Mouse (Mus musculus): ENCODE measurements around the gene Ctbp2. TPM values are rescaled to one million over a fixed set of nuclear protein-coding genes. Genes with fewer than 3 reads are reported as not detected.
A peak's percentile ranks its signal among the peaks of the same experiment; 100 is the strongest.

Gene Ctbp2
- polyA plus RNA-seq, 2 experiments, result 59.2 to 77.7 TPM

DNA sequence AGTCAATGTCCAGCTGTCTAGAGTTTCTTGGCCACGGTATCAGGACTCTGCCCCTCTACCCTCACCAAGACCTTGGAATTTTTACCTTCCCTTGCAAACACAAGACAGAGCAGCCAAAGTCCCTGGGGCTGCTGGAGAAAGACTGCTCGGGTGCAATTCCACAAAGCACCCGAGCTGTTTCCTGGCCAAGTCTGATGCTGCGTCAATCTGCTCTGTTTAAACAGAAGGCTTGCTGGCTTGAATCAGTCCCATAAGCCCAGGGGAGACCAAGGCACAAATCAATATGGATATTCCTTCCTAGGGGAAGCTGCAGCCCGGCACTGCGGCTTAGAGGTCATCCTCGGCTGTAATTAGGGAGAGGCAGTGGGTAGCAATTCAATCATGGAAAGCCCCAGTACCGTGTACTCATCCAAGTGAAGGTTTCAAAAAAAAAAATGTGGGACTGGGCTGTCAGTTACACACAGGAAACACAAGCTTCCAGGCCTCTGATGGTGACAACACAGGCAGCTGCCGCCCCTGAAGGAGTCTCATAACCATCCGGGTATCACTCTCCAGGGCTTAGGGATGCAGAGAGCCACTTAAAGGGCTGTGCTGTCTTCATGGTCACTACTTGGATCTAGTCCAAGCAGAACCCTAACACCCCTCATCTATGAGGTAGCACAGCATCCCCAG lies 49.6 kb downstream of the Ctbp2 start:
- H3K4me1 ChIP-seq (ENCODE audit: control insufficient read depth, insufficient read depth, low read length), result no peaks in the 10 kb centered on the region
- no peak overlapping the region for H3K4me2 ChIP-seq (replicated peaks; ENCODE audit: low read depth, low read length, severe bottlenecking)
- no peak overlapping the region for H3K4me3 ChIP-seq (replicated peaks; ENCODE audit: low read length)
- no peak for TF ChIP-seq POLR2A (IDR thresholded peaks at IDR 0.05; ENCODE audit: borderline replicate concordance, extremely low read depth, insufficient read depth, insufficient read length)
- no peak overlapping the region for H3K9ac ChIP-seq (ENCODE audit: low read depth, low read length, severe bottlenecking)
- H3K27me3 ChIP-seq (ENCODE audit: control insufficient read depth, insufficient read depth, low read length), result no peaks in the 10 kb centered on the region
- no peak overlapping the region for H3K27ac ChIP-seq (replicated peaks; ENCODE audit: low read depth, low read length)
- H3K9me3 ChIP-seq (ENCODE audit: control insufficient read depth, low read length), result no peaks in the 10 kb centered on the region
- DNase-seq (ENCODE audit: low spot score) (no peak), ATAC-seq (ENCODE audit: low FRiP score, low read depth) (no peak)
- 79% methylated on average over 10 of the region's 10 CpGs for WGBS
- peaks cover 28% of the 10 kb centered on the region for H3K36me3 ChIP-seq (ENCODE audit: control insufficient read depth, insufficient read depth, low read length)

GRCm38 (mm10) chr7:133073147-133073651 lies 51.0 kb downstream of the Ctbp2 start:
- Histone ChIP-seq H3K9me3 (ENCODE audit: control insufficient read depth, low read length) (no peaks in the 10 kb centered on the region), H3K27ac (replicated peaks; ENCODE audit: low read depth, low read length) (no peak overlapping the region), H3K4me3 (replicated peaks; ENCODE audit: low read length) (no peak overlapping the region), H3K27me3 (ENCODE audit: control insufficient read depth, insufficient read depth, low read length) (no peaks in the 10 kb centered on the region), H3K4me1 (ENCODE audit: control insufficient read depth, insufficient read depth, low read length) (no peaks in the 10 kb centered on the region), H3K36me3 (ENCODE audit: control insufficient read depth, insufficient read depth, low read length) (peaks cover 23% of the 10 kb centered on the region; the same call in 1 of the 2 replicates), H3K9ac (ENCODE audit: low read depth, low read length, severe bottlenecking) (no peak overlapping the region), H3K4me2 (replicated peaks; ENCODE audit: low read depth, low read length, severe bottlenecking) (no peak overlapping the region)
- DNase-seq (ENCODE audit: low spot score) (no peak), ATAC-seq (ENCODE audit: low FRiP score, low read depth) (no peak)
- no peak for TF ChIP-seq POLR2A (IDR thresholded peaks at IDR 0.05; ENCODE audit: borderline replicate concordance, extremely low read depth, insufficient read depth, insufficient read length)
- WGBS, result 82% methylated on average over 9 of the region's 9 CpGs

GRCm38 (mm10) chr7:133072535-133072934 lies 51.6 kb downstream of the Ctbp2 start:
- Histone ChIP-seq H3K9ac (ENCODE audit: low read depth, low read length, severe bottlenecking) (no peak overlapping the region), H3K27me3 (ENCODE audit: control insufficient read depth, insufficient read depth, low read length) (no peaks in the 10 kb centered on the region), H3K36me3 (ENCODE audit: control insufficient read depth, insufficient read depth, low read length) (peaks cover 20% of the 10 kb centered on the region; the same call in 1 of the 2 replicates), H3K4me2 (replicated peaks; ENCODE audit: low read depth, low read length, severe bottlenecking) (no peak overlapping the region), H3K4me1 (ENCODE audit: control insufficient read depth, insufficient read depth, low read length) (peaks cover 1% of the 10 kb centered on the region; the same call in 1 of the 2 replicates), H3K9me3 (ENCODE audit: control insufficient read depth, low read length) (no peaks in the 10 kb centered on the region), H3K27ac (replicated peaks; ENCODE audit: low read depth, low read length) (no peak overlapping the region), H3K4me3 (replicated peaks; ENCODE audit: low read length) (no peak overlapping the region)
- DNase-seq (ENCODE audit: low spot score) (no peak), ATAC-seq (ENCODE audit: low FRiP score, low read depth) (no peak)
- 83% methylated on average over 4 of the region's 4 CpGs for WGBS
- no peak for TF ChIP-seq POLR2A (IDR thresholded peaks at IDR 0.05; ENCODE audit: borderline replicate concordance, extremely low read depth, insufficient read depth, insufficient read length)

GRCm38 (mm10) chr7:133067321-133067841 lies 56.8 kb downstream of the Ctbp2 start:
- 39% methylated on average over 7 of the region's 7 CpGs for WGBS
- Histone ChIP-seq H3K36me3 (ENCODE audit: control insufficient read depth, insufficient read depth, low read length) (peaks cover 25% of the 10 kb centered on the region; the same call in 1 of the 2 replicates), H3K9ac (ENCODE audit: low read depth, low read length, severe bottlenecking) (no peak overlapping the region), H3K9me3 (ENCODE audit: control insufficient read depth, low read length) (no peaks in the 10 kb centered on the region), H3K4me2 (replicated peaks; ENCODE audit: low read depth, low read length, severe bottlenecking) (no peak overlapping the region), H3K4me1 (ENCODE audit: control insufficient read depth, insufficient read depth, low read length) (peaks cover 6% of the 10 kb centered on the region), H3K4me3 (replicated peaks; ENCODE audit: low read length) (no peak overlapping the region), H3K27ac (replicated peaks; ENCODE audit: low read depth, low read length) (no peak overlapping the region), H3K27me3 (ENCODE audit: control insufficient read depth, insufficient read depth, low read length) (no peaks in the 10 kb centered on the region)
- ATAC-seq (ENCODE audit: low FRiP score, low read depth), result no peak
- no peak for TF ChIP-seq POLR2A (IDR thresholded peaks at IDR 0.05; ENCODE audit: borderline replicate concordance, extremely low read depth, insufficient read depth, insufficient read length)
- DNase-seq (ENCODE audit: low spot score), result no peak

DNA sequence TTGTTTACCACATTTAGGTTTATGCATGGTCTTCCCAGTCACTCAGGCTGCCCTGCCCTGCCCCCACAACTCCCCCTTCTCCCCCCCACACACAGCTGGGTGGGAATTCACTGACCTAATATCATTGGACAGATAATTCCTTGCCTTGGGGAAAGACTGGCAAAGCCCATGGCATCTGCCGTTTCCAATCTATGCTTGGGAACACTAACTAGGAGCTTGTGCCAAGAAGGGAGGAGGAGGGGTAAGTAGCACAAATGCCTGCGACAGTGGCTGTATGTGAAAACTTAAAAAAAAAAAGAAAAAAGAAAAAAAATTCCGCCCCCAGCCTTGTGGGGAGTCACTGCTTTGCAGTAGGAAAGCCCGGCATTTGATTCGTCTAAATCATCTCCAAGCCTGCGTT lies 57.4 kb downstream of the Ctbp2 start:
- ATAC-seq (ENCODE audit: low FRiP score, low read depth), result no peak
- 37% methylated on average over 6 of the region's 6 CpGs for WGBS

More for the DNA sequence above, 57.4 kb downstream of the Ctbp2 start:
- peak; percentile 13 for DNase-seq (ENCODE audit: low spot score)
- H3K27ac ChIP-seq (replicated peaks; ENCODE audit: low read depth, low read length), result no peak overlapping the region
- H3K4me2 ChIP-seq (replicated peaks; ENCODE audit: low read depth, low read length, severe bottlenecking), result no peak overlapping the region
- H3K36me3 ChIP-seq (ENCODE audit: control insufficient read depth, insufficient read depth, low read length), result peaks cover 25% of the 10 kb centered on the region; the same call in 1 of the 2 replicates
- TF ChIP-seq POLR2A (IDR thresholded peaks at IDR 0.05; ENCODE audit: borderline replicate concordance, extremely low read depth, insufficient read depth, insufficient read length), result no peak
- H3K9ac ChIP-seq (ENCODE audit: low read depth, low read length, severe bottlenecking), result no peak overlapping the region
- no peak overlapping the region for H3K4me3 ChIP-seq (replicated peaks; ENCODE audit: low read length)
- no peaks in the 10 kb centered on the region for H3K27me3 ChIP-seq (ENCODE audit: control insufficient read depth, insufficient read depth, low read length)
- no peaks in the 10 kb centered on the region for H3K9me3 ChIP-seq (ENCODE audit: control insufficient read depth, low read length)
- peaks cover 6% of the 10 kb centered on the region for H3K4me1 ChIP-seq (ENCODE audit: control insufficient read depth, insufficient read depth, low read length)

All from limb, embryonic 14.5 days (tissue).